Mouse (Mus musculus): ENCODE results near the gene Spag7. TPM values are rescaled to one million over a fixed set of nuclear protein-coding genes. Genes with fewer than 3 reads are reported as not detected.

Spag7 gene
- 162 and 169 TPM in 2 replicates for polyA plus RNA-seq (2015; fragmentation: Nextera tagmentation; extraction: Ambion mirVana)

GRCm38 (mm10) chr11:70668771-70669505 is at the start of gene Spag7:
TSS of gene Spag7 (minus strand) at chr11:70669416.
- under 1% methylated on average over 44 of the region's 44 CpGs for WGBS
- Histone ChIP-seq H3K4me2 (peak within 1 kb of the TSS; percentile 91), H3K27me3 (no peaks in the 10 kb centered on the region), H3K27ac (peak within 1 kb of the TSS; percentile 98), H3K4me1 (replicated peaks) (peaks cover 39% of the 10 kb centered on the region), H3K36me3 (peaks cover 46% of the 10 kb centered on the region), H3K9me3 (no peaks in the 10 kb centered on the region), H3K9ac (peak within 1 kb of the TSS; percentile 86), H3K4me3 (peak within 1 kb of the TSS; percentile 66)
- ATAC-seq (ENCODE audit: low FRiP score), result peak; percentile 97

GRCm38 (mm10) chr11:70718481-70718880 is 49.3 kb upstream of the Spag7 start:
- Histone ChIP-seq H3K4me3 (no peak overlapping the region), H3K36me3 (peaks cover 83% of the 10 kb centered on the region), H3K9me3 (no peaks in the 10 kb centered on the region), H3K4me2 (no peak overlapping the region), H3K9ac (no peak overlapping the region), H3K27me3 (no peaks in the 10 kb centered on the region), H3K27ac (no peak overlapping the region), H3K4me1 (replicated peaks) (no peaks in the 10 kb centered on the region)
- 76% methylated on average over 5 of the region's 5 CpGs for WGBS
- ATAC-seq (ENCODE audit: low FRiP score), result no peak

- H3K4me3 ChIP-seq, result no peak overlapping the region
- no peak for ATAC-seq (ENCODE audit: low FRiP score)
- H3K27me3 ChIP-seq, result no peaks in the 10 kb centered on the region
- H3K4me1 ChIP-seq (replicated peaks), result no peaks in the 10 kb centered on the region
- no peak overlapping the region for H3K9ac ChIP-seq
- H3K9me3 ChIP-seq, result no peaks in the 10 kb centered on the region
- H3K4me2 ChIP-seq, result no peak overlapping the region
- H3K36me3 ChIP-seq, result peaks cover 80% of the 10 kb centered on the region
- H3K27ac ChIP-seq, result no peak overlapping the region
- 88% methylated on average over 6 of the region's 6 CpGs for WGBS
These were observed 46.6 kb upstream of the Spag7 start for GRCm38 (mm10) chr11:70715832-70716231.

GRCm38 (mm10) chr11:70713222-70713621 is 44.0 kb upstream of the Spag7 start:
- 88% methylated on average over 6 of the region's 6 CpGs for WGBS
- H3K4me1 ChIP-seq (replicated peaks), result no peaks in the 10 kb centered on the region
- H3K9me3 ChIP-seq, result no peaks in the 10 kb centered on the region
- no peak overlapping the region for H3K4me2 ChIP-seq
- no peak overlapping the region for H3K4me3 ChIP-seq
- H3K27ac ChIP-seq, result no peak overlapping the region
- peaks cover 81% of the 10 kb centered on the region for H3K36me3 ChIP-seq
- no peak for ATAC-seq (ENCODE audit: low FRiP score)
- H3K9ac ChIP-seq, result no peak overlapping the region
- H3K27me3 ChIP-seq, result no peaks in the 10 kb centered on the region

- peaks cover 81% of the 10 kb centered on the region for H3K36me3 ChIP-seq
These were observed 41.8 kb upstream of the Spag7 start for GRCm38 (mm10) chr11:70711026-70711425.

GRCm38 (mm10) chr11:70706127-70706526 is 36.9 kb upstream of the Spag7 start:
- H3K4me1 ChIP-seq (replicated peaks), result peaks cover 18% of the 10 kb centered on the region
- no peak overlapping the region for H3K27ac ChIP-seq
- no peaks in the 10 kb centered on the region for H3K27me3 ChIP-seq
- H3K9me3 ChIP-seq, result no peaks in the 10 kb centered on the region
- no peak overlapping the region for H3K9ac ChIP-seq
- no peak overlapping the region for H3K4me3 ChIP-seq
- no peak for ATAC-seq (ENCODE audit: low FRiP score)
- WGBS, result 85% methylated on average over 3 of the region's 3 CpGs
- peaks cover 81% of the 10 kb centered on the region for H3K36me3 ChIP-seq
- no peak overlapping the region for H3K4me2 ChIP-seq

More at GRCm38 (mm10) chr11:70711026-70711425, 41.8 kb upstream of the Spag7 start:
- H3K27ac ChIP-seq, result no peak overlapping the region
- no peaks in the 10 kb centered on the region for H3K9me3 ChIP-seq
- H3K4me1 ChIP-seq (replicated peaks), result no peaks in the 10 kb centered on the region
- ATAC-seq (ENCODE audit: low FRiP score), result no peak
- H3K4me2 ChIP-seq, result no peak overlapping the region
- WGBS, result 95% methylated on average over 10 of the region's 10 CpGs
- no peaks in the 10 kb centered on the region for H3K27me3 ChIP-seq
- H3K9ac ChIP-seq, result no peak overlapping the region
- H3K4me3 ChIP-seq, result no peak overlapping the region

- peaks cover 26% of the 10 kb centered on the region for H3K4me1 ChIP-seq (replicated peaks)
These were observed 33.6 kb upstream of the Spag7 start for GRCm38 (mm10) chr11:70702781-70703180.

GRCm38 (mm10) chr11:70701984-70702733 is 32.9 kb upstream of the Spag7 start:
- peak overlapping the region; percentile 91 for H3K4me3 ChIP-seq
- no peak overlapping the region for H3K27ac ChIP-seq
- H3K9ac ChIP-seq, result peak overlapping the region; percentile 95
- H3K27me3 ChIP-seq, result no peaks in the 10 kb centered on the region
- H3K36me3 ChIP-seq, result peaks cover 41% of the 10 kb centered on the region
- WGBS, result 77% methylated on average over 6 of the region's 6 CpGs
- peaks cover 26% of the 10 kb centered on the region for H3K4me1 ChIP-seq (replicated peaks)
- no peaks in the 10 kb centered on the region for H3K9me3 ChIP-seq
- ATAC-seq (ENCODE audit: low FRiP score), result no peak
- H3K4me2 ChIP-seq, result peak overlapping the region; percentile 89

More at GRCm38 (mm10) chr11:70702781-70703180, 33.6 kb upstream of the Spag7 start:
- WGBS, result 78% methylated on average over 6 of the region's 6 CpGs
- no peaks in the 10 kb centered on the region for H3K27me3 ChIP-seq
- H3K9me3 ChIP-seq, result no peaks in the 10 kb centered on the region
- H3K9ac ChIP-seq, result peak overlapping the region; percentile 95
- H3K27ac ChIP-seq, result no peak overlapping the region
- 0 out of 2 replicates have a peak overlapping the region, but pooled peaks have one; percentile 89 for H3K4me2 ChIP-seq
- H3K36me3 ChIP-seq, result peaks cover 47% of the 10 kb centered on the region
- no peak overlapping the region for H3K4me3 ChIP-seq
- ATAC-seq (ENCODE audit: low FRiP score), result no peak

- peak overlapping the region; percentile 89 for H3K4me2 ChIP-seq
- no peaks in the 10 kb centered on the region for H3K27me3 ChIP-seq
- H3K27ac ChIP-seq, result no peak overlapping the region
- no peak for ATAC-seq (ENCODE audit: low FRiP score)
- H3K36me3 ChIP-seq, result peaks cover 33% of the 10 kb centered on the region
- 14% methylated on average over 10 of the region's 10 CpGs for WGBS
- no peaks in the 10 kb centered on the region for H3K9me3 ChIP-seq
- peak overlapping the region; percentile 95 for H3K9ac ChIP-seq
- peak overlapping the region; percentile 91 for H3K4me3 ChIP-seq
- H3K4me1 ChIP-seq (replicated peaks), result peaks cover 26% of the 10 kb centered on the region
These were observed 32.2 kb upstream of the Spag7 start for GRCm38 (mm10) chr11:70701221-70701955.

- ATAC-seq (ENCODE audit: low FRiP score), result peak; percentile 36
- under 1% methylated on average over 33 of the region's 34 CpGs for WGBS
- Histone ChIP-seq H3K36me3 (peaks cover 25% of the 10 kb centered on the region), H3K4me1 (replicated peaks) (peaks cover 26% of the 10 kb centered on the region), H3K4me2 (peak overlapping the region; percentile 89), H3K4me3 (peak overlapping the region; percentile 91), H3K27ac (peak overlapping the region; percentile 93), H3K27me3 (no peaks in the 10 kb centered on the region), H3K9me3 (no peaks in the 10 kb centered on the region), H3K9ac (peak overlapping the region; percentile 95)
These were observed 31.4 kb upstream of the Spag7 start for GRCm38 (mm10) chr11:70700613-70701012.

GRCm38 (mm10) chr11:70699722-70700556 is 30.7 kb upstream of the Spag7 start, which contains the start of the genes Inca1 and Kif1c:
TSS of gene Inca1 (minus strand) at chr11:70700155.
TSS of gene Kif1c (plus strand) at chr11:70700548.
- H3K27ac ChIP-seq, result peak within 1 kb of the TSS; percentile 93
- peak within 1 kb of the TSS; percentile 89 for H3K4me2 ChIP-seq
- 2% methylated on average over 69 of the region's 69 CpGs for WGBS
- H3K4me1 ChIP-seq (replicated peaks), result peaks cover 26% of the 10 kb centered on the region
- peaks cover 19% of the 10 kb centered on the region for H3K36me3 ChIP-seq
- peak within 1 kb of the TSS; percentile 95 for H3K9ac ChIP-seq
- no peaks in the 10 kb centered on the region for H3K27me3 ChIP-seq
- H3K9me3 ChIP-seq, result no peaks in the 10 kb centered on the region
- peak; percentile 95 for ATAC-seq (ENCODE audit: low FRiP score)
- H3K4me3 ChIP-seq, result peak within 1 kb of the TSS; percentile 91
